Mouse (Mus musculus) MEL (cell line): ENCODE data around the gene Tmem98. TPM values are rescaled to one million over a fixed set of nuclear protein-coding genes. Genes with fewer than 3 reads are reported as not detected.
A peak's percentile ranks its signal among the peaks of the same experiment; 100 is the strongest.

Source experiments
- DNase-seq: peaks from one replicate; pipeline ENCODE4 v3.0.0; 2011; ENCODE audit warnings: low read depth, low spot score
- H3K27ac ChIP-seq: 2 replicates; pipeline ENCODE4 v1.5.1; 2012; ENCODE audit warnings: low read depth, mild to moderate bottlenecking, control low read depth, low read length, moderate library complexity; ENCODE audit not compliant: control insufficient read depth
- H3K27me3 ChIP-seq, 2 experiments: fragments of 150-350 bp in 1 of 2; sonication (generic) in 1 of 2; 2 replicates each; pipeline ENCODE4 v1.6.1; 2012; ENCODE audit warnings: low read length in 2 of 2, mild to moderate bottlenecking in 2 of 2, improper control_type of control experiment in 1 of 2, moderate library complexity in 1 of 2; ENCODE audit not compliant: insufficient read depth in 2 of 2, control insufficient read depth in 1 of 2
- H3K36me3 ChIP-seq, 2 experiments: 2 replicates each; pipeline ENCODE4 v1.6.1; 2012 to 2014; ENCODE audit warnings: low read length in 2 of 2, improper control_type of control experiment in 1 of 2, inconsistent platforms in 1 of 2, mild to moderate bottlenecking in 1 of 2; ENCODE audit not compliant: insufficient read depth in 2 of 2, control insufficient read depth in 1 of 2
- H3K4me1 ChIP-seq, 2 experiments: fragments of 150-350 bp in 1 of 2; sonication (generic) in 1 of 2; 2 replicates each; pipeline ENCODE4 v1.6.1; 2012; ENCODE audit warnings: low read length in 2 of 2, improper control_type of control experiment in 1 of 2, mild to moderate bottlenecking in 1 of 2; ENCODE audit not compliant: insufficient read depth in 2 of 2, control insufficient read depth in 1 of 2
- H3K4me3 ChIP-seq, 2 experiments: fragments of 150-350 bp in 1 of 2; sonication (generic) in 1 of 2; 2 replicates each; pipeline ENCODE4 v1.5.1; 2012; ENCODE audit warnings: low read depth in 2 of 2, low read length in 2 of 2, mild to moderate bottlenecking in 2 of 2, moderate library complexity in 2 of 2, control low read depth in 1 of 2, improper control_type of control experiment in 1 of 2; ENCODE audit not compliant: control insufficient read depth in 1 of 2, insufficient read depth in 1 of 2
- H3K79me2 ChIP-seq: 2 replicates; pipeline ENCODE4 v1.6.1; 2012; ENCODE audit warnings: mild to moderate bottlenecking, low read length, moderate library complexity; ENCODE audit not compliant: control insufficient read depth, poor library complexity, insufficient read depth
- H3K9ac ChIP-seq: 2 replicates; pipeline ENCODE4 v1.6.1; 2012; ENCODE audit warnings: low read depth, mild to moderate bottlenecking, control low read depth, low read length, moderate library complexity; ENCODE audit not compliant: control insufficient read depth, poor library complexity, severe bottlenecking
- H3K9me3 ChIP-seq: fragments of 150-350 bp; sonication (generic); replicated peaks from 2 replicates; pipeline ENCODE4 v1.6.1; 2012; ENCODE audit warnings: mild to moderate bottlenecking, low read length, improper control_type of control experiment, moderate library complexity; ENCODE audit not compliant: insufficient read depth
- BHLHE40 ChIP-seq: IDR thresholded peaks from 2 replicates; pipeline ENCODE4 v1.6.1; 2012; ENCODE audit warnings: low read depth, mild to moderate bottlenecking, inconsistent platforms, low read length, improper control_type of control experiment, borderline replicate concordance
- CTCF ChIP-seq, 3 experiments: IDR thresholded peaks in 2 of 3; conservative IDR thresholded peaks in 1 of 3; 2 replicates each; pipeline ENCODE4 v1.5.1; 2011 to 2012; ENCODE audit warnings: low read length in 3 of 3, low read depth in 2 of 3, mild to moderate bottlenecking in 2 of 3, improper control_type of control experiment in 1 of 3, inconsistent platforms in 1 of 3, mixed read lengths in 1 of 3, moderate library complexity in 1 of 3; ENCODE audit not compliant: control insufficient read depth in 1 of 3, insufficient read depth in 1 of 3, poor library complexity in 1 of 3, severe bottlenecking in 1 of 3
- E2F4 ChIP-seq: IDR thresholded peaks from 2 replicates; pipeline ENCODE4 v1.6.1; 2011; ENCODE audit warnings: low read depth, low read length, improper control_type of control experiment, borderline replicate concordance
- ELF1 ChIP-seq: IDR thresholded peaks from 2 replicates; pipeline ENCODE4 v1.6.1; 2014; ENCODE audit warnings: low read depth, mild to moderate bottlenecking, inconsistent platforms, low read length, improper control_type of control experiment, moderate library complexity
- EP300 ChIP-seq, 2 experiments: IDR thresholded peaks; 2 replicates each; pipeline ENCODE4 v1.6.1; 2011; ENCODE audit warnings: improper control_type of control experiment in 2 of 2, low read length in 2 of 2, low read depth in 1 of 2, mild to moderate bottlenecking in 1 of 2
- GABPA ChIP-seq: IDR thresholded peaks from 2 replicates; pipeline ENCODE4 v1.6.1; 2012; ENCODE audit warnings: low read depth, mild to moderate bottlenecking, inconsistent platforms, low read length, improper control_type of control experiment, moderate library complexity
- GATA1 ChIP-seq: IDR thresholded peaks from 2 replicates; pipeline ENCODE4 v1.6.1; 2011; ENCODE audit warnings: low read depth, low read length, improper control_type of control experiment
- HCFC1 ChIP-seq: IDR thresholded peaks from 2 replicates; pipeline ENCODE4 v1.6.1; 2012; ENCODE audit warnings: low read depth, mild to moderate bottlenecking, inconsistent platforms, low read length, improper control_type of control experiment, moderate library complexity
- JUND ChIP-seq: IDR thresholded peaks from 2 replicates; pipeline ENCODE4 v1.6.1; 2011; ENCODE audit warnings: low read depth, mild to moderate bottlenecking, improper control_type of control experiment, low read length
- MAZ ChIP-seq: IDR thresholded peaks from 2 replicates; pipeline ENCODE4 v1.6.1; 2012; ENCODE audit warnings: low read depth, mild to moderate bottlenecking, inconsistent platforms, low read length, improper control_type of control experiment
- NELFE ChIP-seq: IDR thresholded peaks from 2 replicates; pipeline ENCODE4 v1.6.1; 2011; ENCODE audit warnings: low read depth, low read length, improper control_type of control experiment
- POLR2AphosphoS5 ChIP-seq: IDR thresholded peaks from 2 replicates; pipeline ENCODE4 v1.6.1; 2012; ENCODE audit warnings: low read depth, borderline replicate concordance, mild to moderate bottlenecking, inconsistent platforms, low read length, moderate library complexity, mixed read lengths
- RAD21 ChIP-seq: IDR thresholded peaks from 2 replicates; pipeline ENCODE4 v1.6.1; 2011; ENCODE audit warnings: mild to moderate bottlenecking, low read depth, low read length, improper control_type of control experiment
- RCOR1 ChIP-seq: IDR thresholded peaks from 2 replicates; pipeline ENCODE4 v1.6.1; 2012; ENCODE audit warnings: low read depth, mild to moderate bottlenecking, inconsistent platforms, low read length, improper control_type of control experiment
- SIN3A ChIP-seq: IDR thresholded peaks from 2 replicates; pipeline ENCODE4 v1.6.1; 2012; ENCODE audit warnings: low read length, improper control_type of control experiment, inconsistent platforms
- SMC3 ChIP-seq: IDR thresholded peaks from 2 replicates; pipeline ENCODE4 v1.6.1; 2011; ENCODE audit warnings: low read depth, low read length, improper control_type of control experiment
- TAL1 ChIP-seq: IDR thresholded peaks from 2 replicates; pipeline ENCODE4 v1.6.1; 2012; ENCODE audit warnings: mild to moderate bottlenecking, inconsistent platforms, low read length, moderate library complexity, mixed read lengths
- UBTF ChIP-seq: IDR thresholded peaks from 2 replicates; pipeline ENCODE4 v1.6.1; 2012; ENCODE audit warnings: low read depth, mild to moderate bottlenecking, inconsistent platforms, low read length, improper control_type of control experiment, moderate library complexity, borderline replicate concordance; ENCODE audit not compliant: insufficient read depth
- USF1 ChIP-seq: IDR thresholded peaks from 2 replicates; pipeline ENCODE4 v1.6.1; 2014; ENCODE audit warnings: low read depth, mild to moderate bottlenecking, inconsistent platforms, low read length, improper control_type of control experiment, moderate library complexity
- ZC3H11A ChIP-seq: IDR thresholded peaks from 2 replicates; pipeline ENCODE4 v1.6.1; 2012; ENCODE audit warnings: low read depth, mild to moderate bottlenecking, inconsistent platforms, low read length, improper control_type of control experiment
- ZMIZ1 ChIP-seq: IDR thresholded peaks from 2 replicates; pipeline ENCODE4 v1.6.1; 2012; ENCODE audit warnings: low read depth, mild to moderate bottlenecking, inconsistent platforms, low read length, improper control_type of control experiment, moderate library complexity
- ZNF384 ChIP-seq: IDR thresholded peaks from 2 replicates; pipeline ENCODE4 v1.6.1; 2012; ENCODE audit warnings: low read depth, mild to moderate bottlenecking, inconsistent platforms, low read length, improper control_type of control experiment
- polyA plus RNA-seq, 2 experiments: library from polyadenylated mRNA; stranded (reverse) in 1 of 2; unstranded in 1 of 2; fragments of >175 nt in 1 of 2; fragments of >200 nt in 1 of 2; gene quantifications; 2 replicates each; pipeline versions ENCODE4 v1.2.1 to v1.2.4; 2012; ENCODE audit warnings: low replicate concordance in 2 of 2, low read depth in 1 of 2; ENCODE audit not compliant: insufficient read length in 2 of 2, insufficient read depth in 1 of 2, missing spikeins in 1 of 2
- total RNA-seq: library from RNA; depleted of rRNA; stranded (reverse); fragments of 300-350 nt; gene quantifications from 2 replicates; pipeline ENCODE4 v1.2.3, GENCODE M21; 2012

The Tmem98 gene
- total and polyA plus RNA-seq, 3 experiments = 21.5 to 33.5 TPM; not detected in 1

- no peak for TF ChIP-seq E2F4
- no peak for TF ChIP-seq SIN3A
- no peak for TF ChIP-seq ELF1
- TF ChIP-seq JUND = no peak
- no peak for TF ChIP-seq MAZ
- no peak for TF ChIP-seq CTCF (IDR thresholded peaks at IDR 0.05 in 2 of 3, conservative IDR thresholded peaks at IDR 0.05 in 1 of 3; ENCODE audit: control insufficient read depth in 1 of 3, insufficient read depth in 1 of 3, low read depth in 2 of 3, low read length in 3 of 3, poor library complexity in 1 of 3, severe bottlenecking in 1 of 3)
- TF ChIP-seq ZMIZ1 = no peak
- TF ChIP-seq NELFE = no peak
- no peak for TF ChIP-seq USF1
- TF ChIP-seq EP300 (IDR thresholded peaks at IDR 0.05; ENCODE audit: low read depth in 1 of 2, low read length in 2 of 2) = no peak
- no peak for TF ChIP-seq POLR2AphosphoS5
- TF ChIP-seq UBTF = no peak
- TF ChIP-seq GATA1 = no peak
- no peak for TF ChIP-seq TAL1
- Histone ChIP-seq H3K27ac (no peak overlapping the region), H3K9ac (no peak overlapping the region), H3K4me3 (no peak overlapping the region), H3K79me2 (no peaks in the 10 kb centered on the region), H3K9me3 (no peaks in the 10 kb centered on the region), H3K27me3 (peaks cover 4% of the 10 kb centered on the region in 2 experiments; a peak in 3 of 4 replicates), H3K4me1 (peaks cover 2 to 8% of the 10 kb centered on the region in 2 experiments; a peak in 3 of 4 replicates), H3K36me3 (peaks cover 0 to 4% of the 10 kb centered on the region in 2 experiments; a peak in 1 of 4 replicates)
- no peak for DNase-seq
Measured at GRCm38 (mm10) chr11:80846115-80846514, 36.1 kb downstream of the Tmem98 start.

- Histone ChIP-seq H3K4me3 (no peak overlapping the region), H3K36me3 (peaks cover 0 to 4% of the 10 kb centered on the region in 2 experiments; a peak in 1 of 4 replicates), H3K4me1 (peaks cover 2 to 8% of the 10 kb centered on the region in 2 experiments; a peak in 3 of 4 replicates), H3K79me2 (no peaks in the 10 kb centered on the region), H3K27me3 (peaks cover 4% of the 10 kb centered on the region in 2 experiments; a peak in 3 of 4 replicates), H3K9me3 (no peaks in the 10 kb centered on the region), H3K9ac (no peak overlapping the region), H3K27ac (no peak overlapping the region)
- TF ChIP-seq CTCF (IDR thresholded peaks at IDR 0.05 in 2 of 3, conservative IDR thresholded peaks at IDR 0.05 in 1 of 3; ENCODE audit: control insufficient read depth in 1 of 3, insufficient read depth in 1 of 3, low read depth in 2 of 3, low read length in 3 of 3, poor library complexity in 1 of 3, severe bottlenecking in 1 of 3) = no peak
- DNase-seq = no peak
Measured at GRCm38 (mm10) chr11:80848131-80848530, 38.2 kb downstream of the Tmem98 start.

- peak; percentile 83 for DNase-seq
- TF ChIP-seq ZC3H11A (peak; percentile 37; the same call in 1 of the 2 replicates), HCFC1 (no peak), POLR2AphosphoS5 (no peak), ZMIZ1 (no peak), GABPA (no peak), ZNF384 (peak; percentile 31; the same call in 1 of the 2 replicates), BHLHE40 (no peak), GATA1 (no peak), SMC3 (peak; percentile 89), RAD21 (peak; percentile 69), RCOR1 (no peak), CTCF (IDR thresholded peaks at IDR 0.05 in 2 of 3, conservative IDR thresholded peaks at IDR 0.05 in 1 of 3; ENCODE audit: control insufficient read depth in 1 of 3, insufficient read depth in 1 of 3, low read depth in 2 of 3, low read length in 3 of 3, poor library complexity in 1 of 3, severe bottlenecking in 1 of 3) (peak; percentile 75 to 89 (median 83))
- TF ChIP-seq, all 39 proteins: peak for 5
- Histone ChIP-seq H3K27me3 (peaks cover 2 to 3% of the 10 kb centered on the region in 2 experiments; a peak in 2 of 4 replicates), H3K4me3 (no peak overlapping the region), H3K4me1 (peaks cover 6 to 10% of the 10 kb centered on the region in 2 experiments), H3K27ac (no peak overlapping the region), H3K79me2 (no peaks in the 10 kb centered on the region), H3K36me3 (peaks cover 0 to 9% of the 10 kb centered on the region in 2 experiments; a peak in 2 of 4 replicates), H3K9ac (no peak overlapping the region), H3K9me3 (no peaks in the 10 kb centered on the region)
Measured at GRCm38 (mm10) chr11:80851859-80852258, 41.9 kb downstream of the Tmem98 start.
